Mouse (Mus musculus) liver, adult (tissue): ENCODE data around the gene Ddx58.

Source experiments
- GATA4 ChIP-seq: IDR thresholded peaks from 2 replicates; pipeline ENCODE4 v1.6.1; 2014; ENCODE audit warnings: mild to moderate bottlenecking, low read length; ENCODE audit not compliant: insufficient replicate concordance

Ddx58 gene

DNA sequence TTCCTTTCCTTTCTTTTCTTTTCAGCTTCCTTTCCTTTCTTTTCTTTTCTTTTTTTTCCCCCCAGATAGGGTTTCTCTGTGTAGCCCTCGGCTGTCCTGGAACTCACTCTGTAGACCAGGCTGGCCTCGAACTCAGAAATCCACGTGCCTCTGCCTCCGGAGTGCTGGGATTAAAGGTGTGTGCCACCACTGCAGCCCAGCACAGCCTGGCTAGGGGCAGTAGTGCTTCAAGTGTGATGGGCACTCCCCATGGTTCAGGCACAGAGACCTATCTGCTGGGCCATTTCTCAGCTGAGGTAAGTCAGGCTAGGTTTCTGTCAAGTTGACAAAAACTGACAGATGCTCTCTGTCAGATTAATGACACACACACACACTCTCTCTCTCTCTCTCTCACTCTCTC lies 3.4 kb upstream of the Ddx58 start:
- no peak for TF ChIP-seq GATA4

- no peak for TF ChIP-seq GATA4
These were observed 2.3 kb upstream of the Ddx58 start for GRCm38 (mm10) chr4:40241928-40242327.

DNA sequence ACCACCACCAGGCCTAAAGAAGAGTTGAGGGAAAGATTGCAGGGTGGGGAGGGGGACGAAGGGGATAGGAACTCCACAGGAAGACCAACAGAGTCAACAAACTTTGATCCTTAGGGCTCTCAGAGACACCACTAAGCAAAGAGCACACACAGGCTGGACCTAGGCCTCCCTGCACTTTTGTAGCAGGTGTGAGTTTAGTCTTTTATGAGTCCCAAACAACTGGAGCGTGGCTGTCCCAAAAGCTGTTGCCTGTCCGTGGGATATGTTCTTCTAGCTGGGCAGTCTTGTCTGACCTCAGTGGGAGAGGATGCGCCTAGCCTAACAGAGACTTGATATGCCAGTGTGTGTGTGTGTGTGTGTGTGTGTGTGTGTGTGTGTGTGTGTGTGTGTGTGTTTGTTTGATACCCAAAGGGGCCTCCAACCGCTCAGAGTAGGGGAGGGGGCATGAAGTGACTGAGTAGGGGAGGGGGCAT lies 680 bp upstream of the Ddx58 start:
- TF ChIP-seq GATA4, result no peak

GRCm38 (mm10) chr4:40238483-40239408 lies 882 bp downstream of the Ddx58 start:
- TF ChIP-seq GATA4, result peak; percentile 19; the same call in 1 of the 2 replicates

DNA sequence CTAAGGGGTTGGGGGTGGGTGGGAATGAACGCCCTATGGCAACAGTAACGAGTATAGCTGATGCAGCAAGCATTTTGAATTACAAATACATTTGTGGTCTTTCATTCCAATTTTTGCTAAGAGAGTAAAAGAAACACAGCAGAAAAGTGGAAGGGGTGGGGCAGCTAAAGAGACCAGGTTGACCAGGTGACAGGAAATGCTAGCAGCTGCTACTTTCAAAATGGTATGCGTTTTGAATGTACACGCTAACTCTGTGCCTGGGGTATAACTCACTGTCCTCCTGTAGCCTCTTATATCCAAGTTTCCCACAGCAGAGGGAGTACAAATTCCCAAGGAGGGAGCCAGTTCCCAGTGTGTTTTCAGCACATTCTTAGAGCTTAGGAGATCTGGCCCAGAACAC lies 2.8 kb downstream of the Ddx58 start:
- TF ChIP-seq GATA4, result no peak

- TF ChIP-seq GATA4, result no peak
These were observed 5.4 kb downstream of the Ddx58 start for GRCm38 (mm10) chr4:40234256-40234655.

GRCm38 (mm10) chr4:40233062-40233664 lies 6.5 kb downstream of the Ddx58 start:
- no peak for TF ChIP-seq GATA4

DNA sequence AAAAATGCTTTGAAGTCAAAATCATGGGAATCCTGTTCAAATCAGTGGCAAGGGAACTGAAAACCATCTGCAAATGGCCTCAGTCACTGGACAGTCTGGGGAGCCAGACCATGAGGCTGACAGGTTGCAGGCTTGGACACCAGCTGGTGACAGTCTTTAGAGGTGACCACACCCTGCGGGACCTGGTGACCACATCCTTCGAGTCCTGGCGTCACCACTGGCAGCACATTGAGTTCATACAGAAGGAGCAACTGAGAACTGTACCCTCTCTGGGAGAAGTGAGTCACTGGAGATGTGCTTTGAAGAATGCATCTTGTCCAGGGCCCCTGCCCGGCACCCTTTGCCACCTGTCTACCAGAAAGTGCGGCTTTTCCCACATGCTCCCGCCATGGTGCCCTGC lies 9.9 kb downstream of the Ddx58 start:
- TF ChIP-seq GATA4, result no peak

- TF ChIP-seq GATA4, result no peak
These were observed 11.7 kb downstream of the Ddx58 start for GRCm38 (mm10) chr4:40227886-40228285.

DNA sequence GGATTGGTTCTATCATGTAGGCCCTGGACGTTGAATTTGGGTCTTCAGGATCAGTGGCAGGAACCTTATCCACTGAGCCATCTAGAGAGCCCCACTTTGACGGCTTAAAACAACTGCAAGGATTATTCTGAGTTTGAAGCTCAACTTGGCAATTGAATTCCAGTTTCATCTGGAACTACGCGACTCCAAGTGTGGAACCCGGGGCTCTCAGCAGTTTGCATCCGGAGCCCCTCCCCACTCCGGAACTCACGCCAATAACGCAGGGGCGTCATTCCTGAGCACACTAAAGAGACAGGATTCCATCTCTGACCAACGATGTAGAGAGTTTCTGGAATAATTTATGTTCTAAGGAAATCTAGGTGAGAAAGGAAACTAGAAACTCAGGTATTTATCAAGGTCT lies 12.5 kb downstream of the Ddx58 start:
- TF ChIP-seq GATA4, result no peak

DNA sequence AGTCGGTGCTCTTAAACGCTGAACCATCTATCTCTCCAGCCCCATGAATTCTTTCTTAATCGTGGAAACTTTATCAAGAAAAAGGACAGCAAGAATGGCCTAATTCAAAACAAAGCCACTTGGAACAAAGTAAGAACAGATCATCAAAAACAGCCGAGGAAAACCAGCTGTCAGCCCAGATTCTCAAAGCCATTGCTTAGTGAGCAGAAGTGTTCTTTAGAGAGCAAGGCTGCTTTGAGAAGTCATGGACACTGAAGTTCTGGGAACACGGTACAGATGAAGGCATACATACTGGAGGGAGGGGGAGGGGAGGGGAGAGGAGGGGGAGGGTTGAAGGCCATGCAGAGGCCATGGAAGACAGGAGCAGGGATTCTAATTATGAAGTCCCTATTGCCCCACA lies 13.5 kb downstream of the Ddx58 start:
- TF ChIP-seq GATA4, result no peak

DNA sequence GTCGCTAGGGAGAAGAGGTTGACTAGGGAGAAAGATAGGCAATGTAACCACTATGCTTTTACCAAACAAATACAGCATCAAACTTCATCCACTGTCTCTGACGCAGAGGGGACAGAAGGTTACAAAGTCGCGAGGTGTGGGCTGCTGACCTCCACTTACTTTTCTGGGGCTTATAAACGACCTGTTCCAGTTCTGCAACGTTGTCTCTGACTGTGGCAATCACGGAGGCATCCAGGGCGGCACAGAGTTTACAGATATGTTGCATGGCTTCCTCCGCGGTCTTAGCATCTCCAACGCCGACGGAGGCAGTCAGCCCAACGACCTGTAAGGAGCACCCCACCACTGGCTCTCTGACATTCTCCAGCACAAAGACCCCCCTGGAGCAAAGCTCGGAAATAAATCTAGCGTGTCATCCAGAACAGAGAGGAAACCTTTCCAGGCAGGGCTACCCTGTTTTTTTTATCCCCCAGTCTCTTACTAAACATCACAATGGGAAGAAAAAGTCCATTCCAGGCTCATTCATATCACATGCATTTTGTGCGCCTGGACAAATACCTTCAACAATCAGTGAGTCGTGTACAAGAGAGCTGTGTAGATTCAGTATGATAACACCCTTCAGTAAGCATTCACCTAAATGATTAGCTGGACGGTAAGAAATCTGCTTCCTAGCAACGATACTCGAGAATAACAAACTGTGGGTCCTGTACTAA lies 17.6 kb downstream of the Ddx58 start:
- TF ChIP-seq GATA4, result no peak

DNA sequence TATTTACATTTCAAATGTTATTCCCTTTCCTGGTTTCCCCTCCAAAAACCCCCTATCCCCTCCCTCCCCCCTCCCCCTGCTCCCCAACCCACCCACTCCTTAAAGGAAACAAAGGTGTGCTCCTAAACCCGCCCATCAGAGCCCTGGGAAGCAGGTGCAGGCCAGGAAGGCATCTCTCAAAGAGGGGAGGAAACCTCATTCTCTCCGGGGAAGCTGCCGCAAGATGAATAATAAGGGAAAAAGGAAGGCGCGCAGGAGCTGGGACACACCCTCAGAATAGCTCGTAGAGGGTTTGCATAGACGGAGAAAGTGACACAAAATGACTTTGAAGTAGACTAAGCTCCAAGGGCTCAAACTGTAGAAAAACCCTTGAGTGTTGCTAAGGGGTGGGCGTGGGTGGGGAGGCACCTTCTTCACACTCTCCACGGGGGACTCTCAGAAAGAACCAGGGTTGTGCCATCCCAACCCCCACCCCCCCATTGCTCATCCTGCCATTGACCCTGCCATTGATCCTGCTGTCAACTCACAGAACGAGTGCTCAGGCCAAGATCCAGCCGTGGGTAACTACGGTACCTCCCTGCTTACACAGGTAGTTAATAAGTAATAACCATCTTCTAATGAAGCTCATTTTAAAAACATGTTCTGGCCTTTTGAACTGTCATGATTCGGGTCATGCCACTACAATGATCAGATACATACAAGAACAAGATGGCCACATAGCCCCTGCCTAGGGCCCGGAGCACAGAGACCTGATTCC lies 18.4 kb downstream of the Ddx58 start:
- no peak for TF ChIP-seq GATA4

- no peak for TF ChIP-seq GATA4
These were observed 19.2 kb downstream of the Ddx58 start for GRCm38 (mm10) chr4:40220437-40220836.

- no peak for TF ChIP-seq GATA4
These were observed 21.2 kb downstream of the Ddx58 start for GRCm38 (mm10) chr4:40218382-40218781.
